Mouse (Mus musculus): ENCODE results near the gene Dlg1.

DNA sequence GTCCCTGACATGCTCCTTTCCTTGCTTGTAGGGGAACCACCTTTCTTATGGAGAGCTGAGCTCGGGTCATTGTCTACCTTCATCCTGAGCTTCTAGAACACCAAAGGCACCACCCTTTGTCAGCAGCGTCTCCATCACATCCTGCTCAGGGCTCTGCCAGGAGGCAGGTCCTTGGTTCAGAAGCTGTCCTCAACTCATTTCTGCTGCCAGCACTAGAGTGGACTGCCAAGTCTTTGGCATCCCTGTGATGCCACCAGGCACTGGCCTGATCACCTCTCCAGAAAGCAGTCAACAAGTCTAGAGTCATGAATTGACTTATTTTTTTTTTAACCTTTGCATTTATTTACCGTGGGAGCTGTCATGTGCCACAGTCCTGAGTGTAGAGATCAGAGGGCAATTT is 11.7 kb upstream of the Dlg1 start:
- no peak for TF ChIP-seq CTCF (IDR thresholded peaks at IDR 0.05; ENCODE audit: control insufficient read depth, insufficient read depth, insufficient replicate concordance, low read depth, low read length)
- TF ChIP-seq POLR2A (IDR thresholded peaks at IDR 0.05; ENCODE audit: control insufficient read depth, low read depth, low read length) = no peak
